Mouse (Mus musculus) E14TG2a.4 (cell line): ENCODE results near the gene Adcy10.

Source experiments
- H3K27me3 ChIP-seq: 2 replicates; pipeline ENCODE4 v1.6.1; 2014; ENCODE audit warnings: low read length, control low read depth; ENCODE audit not compliant: insufficient read depth
- H3K36me3 ChIP-seq: 2 replicates; pipeline ENCODE4 v1.6.1; 2014; ENCODE audit warnings: low read length, control low read depth; ENCODE audit not compliant: insufficient read depth
- H3K4me1 ChIP-seq: replicated peaks from 2 replicates; pipeline ENCODE4 v1.6.1; 2014; ENCODE audit warnings: low read depth, low read length, control low read depth
- H3K4me3 ChIP-seq: replicated peaks from 2 replicates; pipeline ENCODE4 v1.5.1; 2014; ENCODE audit warnings: mild to moderate bottlenecking, low read length
- H3K9me3 ChIP-seq: 2 replicates; pipeline ENCODE4 v1.6.1; 2014; ENCODE audit warnings: low read length, control low read depth
- CTCF ChIP-seq: conservative IDR thresholded peaks from 2 replicates; pipeline ENCODE4 v1.5.1; 2014; ENCODE audit warnings: low read length
- NANOG ChIP-seq: IDR thresholded peaks from 2 replicates; pipeline ENCODE4 v1.6.1; 2014; ENCODE audit warnings: borderline replicate concordance, low read length, mixed read lengths
- POU5F1 ChIP-seq: IDR thresholded peaks from 2 replicates; pipeline ENCODE4 v1.6.1; 2014; ENCODE audit warnings: low read length, borderline replicate concordance

Gene Adcy10

GRCm38 (mm10) chr1:165460801-165461377 is 24.1 kb upstream of the Adcy10 start:
- Histone ChIP-seq H3K4me1 (peaks cover 13% of the 10 kb centered on the region), H3K4me3 (peak overlapping the region; percentile 99), H3K36me3 (no peaks in the 10 kb centered on the region), H3K9me3 (no peaks in the 10 kb centered on the region), H3K27me3 (no peaks in the 10 kb centered on the region)
- TF ChIP-seq POU5F1 (no peak), NANOG (no peak), CTCF (no peak)

GRCm38 (mm10) chr1:165461681-165462080 is 23.3 kb upstream of the Adcy10 start:
- Histone ChIP-seq H3K4me1 (peaks cover 13% of the 10 kb centered on the region), H3K4me3 (peak overlapping the region; percentile 85), H3K36me3 (no peaks in the 10 kb centered on the region), H3K9me3 (no peaks in the 10 kb centered on the region), H3K27me3 (no peaks in the 10 kb centered on the region)
- TF ChIP-seq CTCF (no peak), NANOG (no peak), POU5F1 (no peak)

GRCm38 (mm10) chr1:165462861-165463260 is 22.1 kb upstream of the Adcy10 start:
- H3K9me3 ChIP-seq: no peaks in the 10 kb centered on the region
- peaks cover 13% of the 10 kb centered on the region for H3K4me1 ChIP-seq
- no peaks in the 10 kb centered on the region for H3K27me3 ChIP-seq
- no peak overlapping the region for H3K4me3 ChIP-seq
- no peak for TF ChIP-seq POU5F1
- no peak for TF ChIP-seq NANOG
- no peak for TF ChIP-seq CTCF
- no peaks in the 10 kb centered on the region for H3K36me3 ChIP-seq

- no peak overlapping the region for H3K4me3 ChIP-seq
- no peaks in the 10 kb centered on the region for H3K36me3 ChIP-seq
- H3K27me3 ChIP-seq: no peaks in the 10 kb centered on the region
- H3K9me3 ChIP-seq: no peaks in the 10 kb centered on the region
- peaks cover 7% of the 10 kb centered on the region for H3K4me1 ChIP-seq
- TF ChIP-seq NANOG: no peak
- TF ChIP-seq POU5F1: no peak
- TF ChIP-seq CTCF: no peak
These were observed 20.4 kb upstream of the Adcy10 start for GRCm38 (mm10) chr1:165464574-165464973.

- TF ChIP-seq NANOG (no peak), CTCF (no peak), POU5F1 (no peak)
- no peaks in the 10 kb centered on the region for H3K36me3 ChIP-seq
These were observed 16.0 kb upstream of the Adcy10 start for GRCm38 (mm10) chr1:165468971-165469370.

GRCm38 (mm10) chr1:165469717-165470116 is 15.3 kb upstream of the Adcy10 start:
- Histone ChIP-seq H3K9me3 (no peaks in the 10 kb centered on the region), H3K4me3 (no peak overlapping the region), H3K36me3 (no peaks in the 10 kb centered on the region), H3K4me1 (no peaks in the 10 kb centered on the region), H3K27me3 (no peaks in the 10 kb centered on the region)
- TF ChIP-seq CTCF (no peak), NANOG (no peak), POU5F1 (no peak)

More at GRCm38 (mm10) chr1:165468971-165469370, 16.0 kb upstream of the Adcy10 start:
- Histone ChIP-seq H3K4me3 (no peak overlapping the region), H3K4me1 (no peaks in the 10 kb centered on the region), H3K9me3 (no peaks in the 10 kb centered on the region), H3K27me3 (no peaks in the 10 kb centered on the region)

- Histone ChIP-seq H3K9me3 (no peaks in the 10 kb centered on the region), H3K4me1 (no peaks in the 10 kb centered on the region), H3K36me3 (no peaks in the 10 kb centered on the region), H3K4me3 (no peak overlapping the region), H3K27me3 (no peaks in the 10 kb centered on the region)
- no peak for TF ChIP-seq POU5F1
These were observed 13.5 kb upstream of the Adcy10 start for GRCm38 (mm10) chr1:165471490-165471889.

- no peaks in the 10 kb centered on the region for H3K9me3 ChIP-seq
- H3K27me3 ChIP-seq: no peaks in the 10 kb centered on the region
- TF ChIP-seq NANOG (no peak), POU5F1 (no peak), CTCF (no peak)
- no peaks in the 10 kb centered on the region for H3K36me3 ChIP-seq
- H3K4me1 ChIP-seq: no peaks in the 10 kb centered on the region
- H3K4me3 ChIP-seq: no peak overlapping the region
These were observed 1.1 kb downstream of the Adcy10 start for GRCm38 (mm10) chr1:165486108-165486507.

GRCm38 (mm10) chr1:165489197-165489596 is 4.2 kb downstream of the Adcy10 start:
- TF ChIP-seq POU5F1: no peak
- no peak for TF ChIP-seq CTCF
- no peak for TF ChIP-seq NANOG
- H3K36me3 ChIP-seq: no peaks in the 10 kb centered on the region
- H3K4me1 ChIP-seq: no peaks in the 10 kb centered on the region
- H3K9me3 ChIP-seq: no peaks in the 10 kb centered on the region
- no peak overlapping the region for H3K4me3 ChIP-seq
- H3K27me3 ChIP-seq: no peaks in the 10 kb centered on the region
